Mouse (Mus musculus): ENCODE measurements around the gene Ofcc1. TPM values are rescaled to one million over a fixed set of nuclear protein-coding genes. Genes with fewer than 3 reads are reported as not detected.
A peak's percentile ranks its signal among the peaks of the same experiment; 100 is the strongest.

The Ofcc1 gene
- polyA plus RNA-seq, 1 experiment from 2014 or later = not detected

DNA sequence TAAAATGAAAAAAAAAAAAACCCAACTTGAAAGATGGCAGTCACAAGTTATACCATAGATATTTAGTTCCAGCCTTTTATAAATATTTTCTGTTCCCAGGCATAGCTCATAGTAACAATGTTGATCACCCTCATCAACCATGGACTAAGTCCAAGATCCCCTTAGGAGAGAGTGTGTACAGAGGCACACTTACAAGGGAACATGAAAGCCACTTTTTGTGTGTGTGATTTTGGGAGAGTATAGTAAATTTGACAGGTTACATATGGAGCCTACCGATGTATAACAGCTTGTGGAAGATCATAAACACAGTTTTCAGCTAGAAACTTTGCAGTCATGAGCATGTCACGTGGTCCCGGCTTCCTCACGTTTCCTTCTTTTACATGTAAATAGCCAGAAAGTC lies 189.5 kb downstream of the Ofcc1 start:
- 48% methylated on average over 4 of the region's 4 CpGs for WGBS
- Histone ChIP-seq H3K4me2 (ENCODE audit: low read length) (no peak overlapping the region), H3K27me3 (replicated peaks; ENCODE audit: control insufficient read depth, insufficient read depth, low read length) (no peaks in the 10 kb centered on the region), H3K4me3 (ENCODE audit: low read depth, low read length) (no peak overlapping the region), H3K27ac (ENCODE audit: low read depth) (no peak overlapping the region), H3K36me3 (ENCODE audit: control insufficient read depth, insufficient read depth, low read length) (no peaks in the 10 kb centered on the region), H3K4me1 (replicated peaks; ENCODE audit: control insufficient read depth, insufficient read depth, low read length) (peaks cover 2% of the 10 kb centered on the region; the same call in 1 of the 2 replicates), H3K9me3 (ENCODE audit: control insufficient read depth, low read length) (no peaks in the 10 kb centered on the region), H3K9ac (ENCODE audit: low read length) (no peak overlapping the region)
- DNase-seq (ENCODE audit: low spot score) (no peak), ATAC-seq (replicated peaks; ENCODE audit: low FRiP score, low TSS enrichment, low read depth) (0 out of 2 replicates have a peak, but pooled peaks have one; percentile 50)

DNA sequence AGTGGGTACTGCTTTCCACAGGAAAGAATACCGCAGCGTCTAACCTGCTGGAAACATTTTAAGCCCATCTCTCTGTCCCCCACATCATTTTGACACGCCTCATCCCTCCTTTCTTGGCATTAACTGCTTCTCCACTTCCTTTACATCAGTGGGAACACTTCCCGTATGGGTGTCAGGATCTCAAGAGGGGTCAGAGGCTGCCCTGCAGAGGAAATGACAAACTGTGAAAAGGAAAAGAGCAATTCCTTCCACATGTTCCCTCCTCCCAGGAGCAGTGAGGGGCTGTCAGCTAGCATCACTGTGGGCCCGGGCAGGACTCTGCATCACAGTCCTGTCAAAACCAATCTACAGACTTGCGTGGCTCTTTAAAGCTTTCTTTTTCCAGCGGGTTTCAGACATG lies 193.4 kb downstream of the Ofcc1 start:
- Histone ChIP-seq H3K9me3 (ENCODE audit: control insufficient read depth, low read length) (no peaks in the 10 kb centered on the region), H3K27ac (ENCODE audit: low read depth) (no peak overlapping the region), H3K4me2 (ENCODE audit: low read length) (no peak overlapping the region), H3K4me3 (ENCODE audit: low read depth, low read length) (no peak overlapping the region), H3K36me3 (ENCODE audit: control insufficient read depth, insufficient read depth, low read length) (no peaks in the 10 kb centered on the region), H3K27me3 (replicated peaks; ENCODE audit: control insufficient read depth, insufficient read depth, low read length) (no peaks in the 10 kb centered on the region), H3K4me1 (replicated peaks; ENCODE audit: control insufficient read depth, insufficient read depth, low read length) (peaks cover 2% of the 10 kb centered on the region; the same call in 1 of the 2 replicates), H3K9ac (ENCODE audit: low read length) (no peak overlapping the region)
- no peak for DNase-seq (ENCODE audit: low spot score)
- ATAC-seq (replicated peaks; ENCODE audit: low FRiP score, low TSS enrichment, low read depth) = no peak
- 47% methylated on average over 7 of the region's 7 CpGs for WGBS

DNA sequence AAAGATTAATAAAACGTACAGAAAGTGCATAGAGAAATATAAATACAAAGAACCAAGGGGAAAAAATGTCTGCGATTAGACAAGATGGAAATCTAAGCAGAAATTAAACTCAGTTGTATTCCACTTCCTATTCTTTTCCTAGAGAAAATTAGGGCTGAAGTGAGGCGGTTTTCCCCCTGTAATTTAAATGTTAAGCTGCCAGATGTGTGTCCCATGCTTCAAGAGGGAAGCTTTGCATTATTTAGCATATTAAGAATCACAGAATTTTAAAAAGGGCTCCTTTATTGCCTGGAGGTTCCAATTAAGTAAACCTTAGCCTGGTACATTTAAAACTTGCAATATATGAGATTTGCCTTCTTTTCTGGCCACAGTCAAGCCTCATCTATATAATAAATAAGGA lies 205.8 kb downstream of the Ofcc1 start:
- H3K27ac ChIP-seq (ENCODE audit: low read depth) = no peak overlapping the region
- no peaks in the 10 kb centered on the region for H3K4me1 ChIP-seq (replicated peaks; ENCODE audit: control insufficient read depth, insufficient read depth, low read length)
- H3K9me3 ChIP-seq (ENCODE audit: control insufficient read depth, low read length) = no peaks in the 10 kb centered on the region
- no peak overlapping the region for H3K9ac ChIP-seq (ENCODE audit: low read length)
- H3K4me3 ChIP-seq (ENCODE audit: low read depth, low read length) = no peak overlapping the region
- ATAC-seq (replicated peaks; ENCODE audit: low FRiP score, low TSS enrichment, low read depth) (no peak), DNase-seq (ENCODE audit: low spot score) (no peak)
- H3K4me2 ChIP-seq (ENCODE audit: low read length) = no peak overlapping the region
- H3K36me3 ChIP-seq (ENCODE audit: control insufficient read depth, insufficient read depth, low read length) = no peaks in the 10 kb centered on the region
- 65% methylated on average over 3 of the region's 3 CpGs for WGBS
- no peaks in the 10 kb centered on the region for H3K27me3 ChIP-seq (replicated peaks; ENCODE audit: control insufficient read depth, insufficient read depth, low read length)

DNA sequence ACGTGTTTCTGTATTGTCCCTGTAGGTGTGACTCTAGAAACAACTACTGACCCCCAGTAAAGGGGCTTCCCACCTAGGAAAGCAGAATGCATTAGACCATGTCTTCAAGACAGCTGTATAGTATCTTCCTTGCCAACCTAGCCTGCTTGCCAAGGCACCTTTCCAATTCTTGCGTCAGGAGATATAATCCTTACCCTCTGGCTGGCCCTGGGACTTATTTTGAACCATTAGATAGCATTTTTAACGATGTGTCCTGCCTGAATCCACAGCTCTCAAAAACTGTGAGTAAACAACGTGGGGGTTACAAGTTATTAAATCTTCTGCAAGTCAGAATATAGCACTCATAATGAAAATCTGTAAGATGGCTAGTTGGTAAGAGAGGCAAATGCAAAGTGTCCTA lies 221.3 kb downstream of the Ofcc1 start:
- H3K9ac ChIP-seq (ENCODE audit: low read length) = no peak overlapping the region
- 87% methylated on average over 4 of the region's 4 CpGs for WGBS

DNA sequence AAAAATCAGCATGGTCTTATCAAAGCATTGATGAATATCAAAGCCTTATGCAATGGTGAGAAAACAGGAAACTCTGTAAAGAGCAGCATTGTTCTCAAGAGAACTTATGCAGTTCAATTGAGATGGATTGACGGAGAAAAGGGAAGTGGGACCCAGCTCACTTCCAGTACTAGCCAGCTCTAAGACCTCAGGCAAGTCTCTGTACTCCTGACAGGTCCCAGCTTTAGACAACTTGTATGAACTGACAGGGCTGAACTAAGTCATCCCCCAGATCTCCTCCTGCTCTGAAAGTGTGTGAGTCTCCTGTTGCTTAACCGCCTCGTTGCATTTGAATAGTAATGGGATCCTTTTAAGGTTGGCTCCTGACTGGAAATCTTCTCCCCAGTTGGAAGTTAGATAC lies 225.2 kb downstream of the Ofcc1 start:
- peaks cover 10% of the 10 kb centered on the region; the same call in 1 of the 2 replicates for H3K4me1 ChIP-seq (replicated peaks; ENCODE audit: control insufficient read depth, insufficient read depth, low read length)
- no peak for ATAC-seq (replicated peaks; ENCODE audit: low FRiP score, low TSS enrichment, low read depth)
- no peak overlapping the region for H3K27ac ChIP-seq (ENCODE audit: low read depth)
- 37% methylated on average over 3 of the region's 3 CpGs for WGBS
- H3K4me2 ChIP-seq (ENCODE audit: low read length) = peak overlapping the region; percentile 38; the same call in 1 of the 2 replicates
- no peaks in the 10 kb centered on the region for H3K36me3 ChIP-seq (ENCODE audit: control insufficient read depth, insufficient read depth, low read length)
- no peaks in the 10 kb centered on the region for H3K27me3 ChIP-seq (replicated peaks; ENCODE audit: control insufficient read depth, insufficient read depth, low read length)
- no peak overlapping the region for H3K4me3 ChIP-seq (ENCODE audit: low read depth, low read length)
- no peak for DNase-seq (ENCODE audit: low spot score)
- no peak overlapping the region for H3K9ac ChIP-seq (ENCODE audit: low read length)
- H3K9me3 ChIP-seq (ENCODE audit: control insufficient read depth, low read length) = no peaks in the 10 kb centered on the region

More for the DNA sequence above, 221.3 kb downstream of the Ofcc1 start:
- peaks cover 10% of the 10 kb centered on the region; the same call in 1 of the 2 replicates for H3K4me1 ChIP-seq (replicated peaks; ENCODE audit: control insufficient read depth, insufficient read depth, low read length)
- H3K9me3 ChIP-seq (ENCODE audit: control insufficient read depth, low read length) = no peaks in the 10 kb centered on the region
- no peak overlapping the region for H3K27ac ChIP-seq (ENCODE audit: low read depth)
- H3K4me3 ChIP-seq (ENCODE audit: low read depth, low read length) = no peak overlapping the region
- H3K36me3 ChIP-seq (ENCODE audit: control insufficient read depth, insufficient read depth, low read length) = no peaks in the 10 kb centered on the region
- DNase-seq (ENCODE audit: low spot score) (no peak), ATAC-seq (replicated peaks; ENCODE audit: low FRiP score, low TSS enrichment, low read depth) (no peak)
- H3K4me2 ChIP-seq (ENCODE audit: low read length) = no peak overlapping the region
- no peaks in the 10 kb centered on the region for H3K27me3 ChIP-seq (replicated peaks; ENCODE audit: control insufficient read depth, insufficient read depth, low read length)

DNA sequence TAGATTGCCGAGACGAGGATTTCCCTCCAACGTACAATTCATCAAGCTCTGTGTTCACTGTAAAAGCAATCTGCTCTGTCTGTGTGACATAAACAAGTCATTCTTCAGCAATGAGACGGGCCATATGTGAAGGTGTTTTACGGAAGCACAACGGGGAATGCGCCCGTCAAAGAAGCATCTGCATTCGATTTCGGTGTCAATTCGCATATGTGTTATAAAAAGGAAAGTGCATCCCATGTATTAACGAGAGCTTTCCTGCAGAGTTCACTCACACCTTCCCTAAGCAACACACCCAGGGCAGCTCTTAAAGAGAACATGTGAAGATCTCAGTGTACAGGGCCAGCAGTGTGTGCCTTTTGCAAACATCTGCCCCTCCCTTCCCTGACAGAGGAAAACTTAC lies 225.6 kb downstream of the Ofcc1 start:
- no peaks in the 10 kb centered on the region for H3K9me3 ChIP-seq (ENCODE audit: control insufficient read depth, low read length)
- DNase-seq (ENCODE audit: low spot score) (no peak), ATAC-seq (replicated peaks; ENCODE audit: low FRiP score, low TSS enrichment, low read depth) (no peak)
- H3K36me3 ChIP-seq (ENCODE audit: control insufficient read depth, insufficient read depth, low read length) = no peaks in the 10 kb centered on the region
- H3K27ac ChIP-seq (ENCODE audit: low read depth) = no peak overlapping the region
- H3K9ac ChIP-seq (ENCODE audit: low read length) = no peak overlapping the region
- H3K4me2 ChIP-seq (ENCODE audit: low read length) = peak overlapping the region; percentile 38
- H3K4me1 ChIP-seq (replicated peaks; ENCODE audit: control insufficient read depth, insufficient read depth, low read length) = peaks cover 10% of the 10 kb centered on the region; the same call in 1 of the 2 replicates
- WGBS = 31% methylated on average over 12 of the region's 12 CpGs
- no peaks in the 10 kb centered on the region for H3K27me3 ChIP-seq (replicated peaks; ENCODE audit: control insufficient read depth, insufficient read depth, low read length)
- H3K4me3 ChIP-seq (ENCODE audit: low read depth, low read length) = no peak overlapping the region

DNA sequence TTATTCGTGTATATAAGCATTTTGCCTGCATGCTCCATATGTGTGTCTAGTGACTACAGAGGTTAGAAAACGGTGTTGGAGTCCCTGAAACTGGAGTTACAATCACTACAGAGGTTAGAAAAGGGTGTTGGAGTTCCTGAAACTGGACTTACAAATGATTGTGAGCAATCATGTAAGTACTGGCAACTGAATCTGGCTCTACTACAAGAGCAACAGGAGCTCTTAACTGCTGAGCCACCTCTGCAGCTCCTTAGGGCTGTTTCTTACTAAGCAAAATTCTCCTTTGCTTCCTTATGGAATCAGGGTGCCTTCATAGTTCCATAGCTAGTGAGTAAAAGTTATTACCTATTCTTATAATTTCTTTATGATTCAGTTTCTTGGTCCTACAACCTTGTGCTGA lies 237.4 kb downstream of the Ofcc1 start:
- H3K36me3 ChIP-seq (ENCODE audit: control insufficient read depth, insufficient read depth, low read length) = no peaks in the 10 kb centered on the region
- ATAC-seq (replicated peaks; ENCODE audit: low FRiP score, low TSS enrichment, low read depth) (no peak), DNase-seq (ENCODE audit: low spot score) (no peak)
- no peaks in the 10 kb centered on the region for H3K9me3 ChIP-seq (ENCODE audit: control insufficient read depth, low read length)
- H3K4me1 ChIP-seq (replicated peaks; ENCODE audit: control insufficient read depth, insufficient read depth, low read length) = no peaks in the 10 kb centered on the region
- no peak overlapping the region for H3K9ac ChIP-seq (ENCODE audit: low read length)
- WGBS = 89% methylated on average over 2 of the region's 2 CpGs
- H3K4me3 ChIP-seq (ENCODE audit: low read depth, low read length) = no peak overlapping the region
- H3K27ac ChIP-seq (ENCODE audit: low read depth) = no peak overlapping the region
- no peak overlapping the region for H3K4me2 ChIP-seq (ENCODE audit: low read length)
- H3K27me3 ChIP-seq (replicated peaks; ENCODE audit: control insufficient read depth, insufficient read depth, low read length) = no peaks in the 10 kb centered on the region

DNA sequence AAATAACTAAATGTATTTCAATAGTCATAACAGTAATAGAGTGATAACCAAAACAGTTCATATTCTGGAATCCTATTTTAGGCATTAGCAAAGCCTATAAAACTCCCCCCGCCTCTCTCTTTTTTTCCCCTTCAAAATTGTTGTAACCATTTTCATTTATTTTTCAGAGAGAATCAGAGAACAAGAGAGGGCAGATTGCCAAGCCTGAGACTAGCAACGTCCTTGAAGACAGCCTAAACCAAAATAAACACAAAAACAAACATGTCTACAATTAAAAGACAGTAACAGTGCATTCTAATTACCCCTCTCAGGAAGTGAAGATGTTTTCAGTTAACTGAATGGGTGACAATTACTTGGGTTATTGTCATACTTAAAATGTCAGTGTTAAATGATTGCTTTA lies 248.9 kb downstream of the Ofcc1 start:
- Histone ChIP-seq H3K9ac (ENCODE audit: low read length) (no peak overlapping the region), H3K4me3 (ENCODE audit: low read depth, low read length) (no peak overlapping the region), H3K27me3 (replicated peaks; ENCODE audit: control insufficient read depth, insufficient read depth, low read length) (no peaks in the 10 kb centered on the region), H3K27ac (ENCODE audit: low read depth) (no peak overlapping the region), H3K4me2 (ENCODE audit: low read length) (no peak overlapping the region), H3K36me3 (ENCODE audit: control insufficient read depth, insufficient read depth, low read length) (no peaks in the 10 kb centered on the region), H3K4me1 (replicated peaks; ENCODE audit: control insufficient read depth, insufficient read depth, low read length) (no peaks in the 10 kb centered on the region), H3K9me3 (ENCODE audit: control insufficient read depth, low read length) (no peaks in the 10 kb centered on the region)
- WGBS = 59% methylated on average over 2 of the region's 2 CpGs
- ATAC-seq (replicated peaks; ENCODE audit: low FRiP score, low TSS enrichment, low read depth) (no peak), DNase-seq (ENCODE audit: low spot score) (no peak)

DNA sequence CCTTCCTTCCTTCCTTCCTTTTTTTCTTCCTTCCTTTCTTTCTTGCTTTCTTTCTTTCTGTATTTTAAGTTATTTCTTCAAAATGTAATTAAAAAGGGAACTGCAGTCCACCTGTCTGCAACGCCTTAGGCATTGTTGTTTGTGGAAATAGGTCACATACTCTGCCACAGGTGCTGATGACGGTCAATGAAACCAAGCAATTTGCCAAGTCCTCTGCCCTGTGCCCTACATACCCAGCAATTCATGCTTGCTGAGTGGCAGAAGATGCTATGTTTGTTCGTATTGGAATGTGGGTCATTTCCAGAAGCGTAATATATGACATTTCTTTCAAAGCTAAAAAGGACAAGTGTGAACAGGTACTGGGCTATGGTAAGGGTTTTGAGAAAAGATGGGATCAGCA lies 285.0 kb downstream of the Ofcc1 start:
- ATAC-seq (replicated peaks; ENCODE audit: low FRiP score, low TSS enrichment, low read depth) = no peak
- H3K4me1 ChIP-seq (replicated peaks; ENCODE audit: control insufficient read depth, insufficient read depth, low read length) = no peaks in the 10 kb centered on the region
- 86% methylated on average over 4 of the region's 4 CpGs for WGBS
- no peak overlapping the region for H3K4me2 ChIP-seq (ENCODE audit: low read length)
- no peak overlapping the region for H3K27ac ChIP-seq (ENCODE audit: low read depth)
- H3K27me3 ChIP-seq (replicated peaks; ENCODE audit: control insufficient read depth, insufficient read depth, low read length) = no peaks in the 10 kb centered on the region
- DNase-seq (ENCODE audit: low spot score) = no peak
- H3K9me3 ChIP-seq (ENCODE audit: control insufficient read depth, low read length) = no peaks in the 10 kb centered on the region
- H3K4me3 ChIP-seq (ENCODE audit: low read depth, low read length) = no peak overlapping the region
- no peak overlapping the region for H3K9ac ChIP-seq (ENCODE audit: low read length)
- no peaks in the 10 kb centered on the region for H3K36me3 ChIP-seq (ENCODE audit: control insufficient read depth, insufficient read depth, low read length)

All from intestine, embryonic 14.5 days (tissue).